In genomic region chr10:10186721-10187120, GRCm38 (mm10) we compare ENCODE assay signal across 25 mouse cellular contexts.
DNase-seq lines count a peak whose midpoint lies in the region; ATAC-seq and TF ChIP-seq lines count a peak whose summit lies in the region.
"Had no signal": no experiment of that assay in that cellular context is flagged by ENCODE, and none has a peak within 500 bp of the region (broad histone marks: within the 10 kb centered on the region; RNA-seq: fewer than 3 reads in every experiment).

No protein-coding gene starts in this region.

- H3K9ac ChIP-seq in liver, postnatal 0 days (replicated peaks) = no peak overlapping the region
- H3K9ac ChIP-seq in liver, embryonic 12.5 days = no peak overlapping the region
- H3K9ac ChIP-seq in kidney, embryonic 16.5 days (replicated peaks; ENCODE audit: low read length) = no peak overlapping the region
- H3K9ac ChIP-seq: heart, embryonic 13.5 days; hindbrain, embryonic 12.5 days; neural tube, embryonic 15.5 days had no signal

- 55% methylated on average over 5 of the region's 5 CpGs for WGBS in liver, postnatal 0 days (ENCODE audit: insufficient replicate concordance)
- 53% methylated on average over 5 of the region's 5 CpGs for WGBS in liver, embryonic 12.5 days (ENCODE audit: insufficient replicate concordance)
- WGBS in thymus, adult 2 months = 12% methylated on average over 5 of the region's 5 CpGs
- WGBS in kidney, embryonic 16.5 days = 80% methylated on average over 5 of the region's 5 CpGs
- WGBS in midbrain, embryonic 10.5 days = 95% methylated on average over 5 of the region's 5 CpGs

- H3K4me2 ChIP-seq in liver, postnatal 0 days (ENCODE audit: low read depth, low read length) = no peak overlapping the region
- no peak overlapping the region for H3K4me2 ChIP-seq in liver, embryonic 12.5 days
- H3K4me2 ChIP-seq in kidney, embryonic 16.5 days (replicated peaks; ENCODE audit: low read depth, low read length) = no peak overlapping the region
- H3K4me2 ChIP-seq: heart, embryonic 13.5 days; hindbrain, embryonic 12.5 days; neural tube, embryonic 15.5 days had no signal

- H3K9me3 ChIP-seq in liver, postnatal 0 days (ENCODE audit: low read length) = no peaks in the 10 kb centered on the region
- no peaks in the 10 kb centered on the region for H3K9me3 ChIP-seq in liver, embryonic 12.5 days (replicated peaks)
- H3K9me3 ChIP-seq in kidney, embryonic 16.5 days (ENCODE audit: low read length) = no peaks in the 10 kb centered on the region
- no peaks in the 10 kb centered on the region for H3K9me3 ChIP-seq in midbrain, embryonic 10.5 days (replicated peaks)
- H3K9me3 ChIP-seq: heart, embryonic 13.5 days; hindbrain, embryonic 12.5 days; neural tube, embryonic 15.5 days had no signal

- TF ChIP-seq CTCF in liver, postnatal 0 days (IDR thresholded peaks at IDR 0.05; ENCODE audit: low read depth) = no peak
- no peak for TF ChIP-seq CTCF in thymus, adult 2 months (IDR thresholded peaks at IDR 0.05; ENCODE audit: borderline replicate concordance, control insufficient read depth, extremely low read depth, insufficient read depth, low read length, poor library complexity)

- H3K27ac ChIP-seq in liver, postnatal 0 days (ENCODE audit: low read depth) = peak overlapping the region; percentile 12; the same call in 1 of the 2 replicates
- no peak overlapping the region for H3K27ac ChIP-seq in liver, embryonic 12.5 days
- peak overlapping the region; percentile 64 for H3K27ac ChIP-seq in thymus, adult 2 months (ENCODE audit: control insufficient read depth, insufficient read depth, low read length)
- no peak overlapping the region for H3K27ac ChIP-seq in kidney, embryonic 16.5 days (ENCODE audit: low read length)
- no peak overlapping the region for H3K27ac ChIP-seq in midbrain, embryonic 10.5 days (replicated peaks)
- H3K27ac ChIP-seq: heart, adult 2 months; heart, embryonic 13.5 days; hindbrain, embryonic 12.5 days; kidney, postnatal 0 days; neural tube, embryonic 15.5 days had no signal

- no peaks in the 10 kb centered on the region for H3K36me3 ChIP-seq in liver, postnatal 0 days (replicated peaks; ENCODE audit: insufficient read depth, low read length)
- no peaks in the 10 kb centered on the region for H3K36me3 ChIP-seq in liver, embryonic 12.5 days
- no peaks in the 10 kb centered on the region for H3K36me3 ChIP-seq in thymus, adult 2 months (ENCODE audit: control insufficient read depth, insufficient read depth, low read length)
- no peaks in the 10 kb centered on the region for H3K36me3 ChIP-seq in kidney, embryonic 16.5 days (ENCODE audit: insufficient read depth, low read length)
- no peaks in the 10 kb centered on the region for H3K36me3 ChIP-seq in midbrain, embryonic 10.5 days
- H3K36me3 ChIP-seq: heart, embryonic 13.5 days; hindbrain, embryonic 12.5 days; neural tube, embryonic 15.5 days had no signal

- DNase-seq in liver, postnatal 0 days = no peak
- peak; percentile 68 for DNase-seq in induced T-regulatory cell, adult 2 months (ENCODE audit: low read depth)
- peak; percentile 29 for DNase-seq in thymus, adult 2 months
- DNase-seq in gastrocnemius, postnatal 4 days (ENCODE audit: low spot score in 2 of 2) = no peak
- no peak for DNase-seq in frontal cortex, postnatal 14 days (ENCODE audit: low spot score in 2 of 2)
- DNase-seq in midbrain, embryonic 10.5 days (ENCODE audit: low spot score) = no peak
- DNase-seq: adrenal gland, postnatal 14 days; cerebellum, adult 8-10 months; gastrocnemius, postnatal 14 days; heart, adult 2 months; heart, postnatal 14 days; kidney, adult 18-20 months; lung, adult 18-20 months; lung, postnatal 10 days; right cerebral cortex, adult 18-20 months; right cerebral cortex, postnatal 4 days had no signal

- no peak overlapping the region for H3K4me3 ChIP-seq in liver, postnatal 0 days (ENCODE audit: low read depth, low read length)
- no peak overlapping the region for H3K4me3 ChIP-seq in liver, embryonic 12.5 days
- no peak overlapping the region for H3K4me3 ChIP-seq in thymus, adult 2 months (ENCODE audit: control insufficient read depth, insufficient read depth, low read length)
- H3K4me3 ChIP-seq in kidney, embryonic 16.5 days (ENCODE audit: low read length) = no peak overlapping the region
- no peak overlapping the region for H3K4me3 ChIP-seq in midbrain, embryonic 10.5 days
- H3K4me3 ChIP-seq: heart, adult 2 months; heart, embryonic 13.5 days; hindbrain, embryonic 12.5 days; myocyte; neural tube, embryonic 15.5 days had no signal

- no peak for TF ChIP-seq POLR2A in thymus, adult 2 months (IDR thresholded peaks at IDR 0.05; ENCODE audit: control insufficient read depth, extremely low read depth, insufficient read depth, low read length, poor library complexity)

- no peaks in the 10 kb centered on the region for H3K27me3 ChIP-seq in liver, postnatal 0 days (ENCODE audit: insufficient read depth, low read length)
- no peaks in the 10 kb centered on the region for H3K27me3 ChIP-seq in liver, embryonic 12.5 days (replicated peaks)
- H3K27me3 ChIP-seq in thymus, adult 2 months (ENCODE audit: control insufficient read depth, insufficient read depth, low read length) = no peaks in the 10 kb centered on the region
- no peaks in the 10 kb centered on the region for H3K27me3 ChIP-seq in kidney, embryonic 16.5 days (ENCODE audit: insufficient read depth, low read length)
- no peaks in the 10 kb centered on the region for H3K27me3 ChIP-seq in midbrain, embryonic 10.5 days (ENCODE audit: low read depth, poor library complexity, severe bottlenecking)
- H3K27me3 ChIP-seq: heart, embryonic 13.5 days; hindbrain, embryonic 12.5 days; neural tube, embryonic 15.5 days had no signal

- TF ChIP-seq EP300 in liver, postnatal 0 days (IDR thresholded peaks at IDR 0.05; ENCODE audit: low read depth) = no peak

- ATAC-seq in liver, postnatal 0 days = no peak
- ATAC-seq in liver, embryonic 12.5 days = no peak
- no peak for ATAC-seq in kidney, embryonic 16.5 days (ENCODE audit: low FRiP score, low TSS enrichment)
- ATAC-seq: forebrain, embryonic 16.5 days; midbrain, embryonic 16.5 days had no signal

- no peaks in the 10 kb centered on the region for H3K4me1 ChIP-seq in liver, postnatal 0 days (ENCODE audit: insufficient read depth)
- peaks cover 19% of the 10 kb centered on the region for H3K4me1 ChIP-seq in liver, embryonic 12.5 days
- H3K4me1 ChIP-seq in thymus, adult 2 months (replicated peaks; ENCODE audit: control insufficient read depth, insufficient read depth, low read length) = peaks cover 7% of the 10 kb centered on the region
- H3K4me1 ChIP-seq in kidney, embryonic 16.5 days (ENCODE audit: insufficient read depth, low read length) = no peaks in the 10 kb centered on the region
- no peaks in the 10 kb centered on the region for H3K4me1 ChIP-seq in midbrain, embryonic 10.5 days
- H3K4me1 ChIP-seq: hindbrain, embryonic 12.5 days; neural tube, embryonic 15.5 days had no signal

Comparison
In these comparisons a context has a peak if more than half of its experiments do, and no peak if none do; other contexts are left out.
1. H3K27ac ChIP-seq: peak in liver, postnatal 0 days (single experiment) and thymus, adult 2 months (single experiment); none in liver, embryonic 12.5 days (single experiment), kidney, embryonic 16.5 days (single experiment) and midbrain, embryonic 10.5 days (single experiment).
2. DNase-seq: peak in induced T-regulatory cell, adult 2 months (single experiment) and thymus, adult 2 months (single experiment); none in liver, postnatal 0 days (single experiment), gastrocnemius, postnatal 4 days (0 of 2), frontal cortex, postnatal 14 days (0 of 2) and midbrain, embryonic 10.5 days (single experiment).